Mouse (Mus musculus) hematopoietic stem cell, adult 5-6 weeks (primary cell): ENCODE measurements around the gene Msrb3. TPM values are rescaled to one million over a fixed set of nuclear protein-coding genes. Genes with fewer than 3 reads are reported as not detected.

ENCODE experiments used
- ATAC-seq, 2 experiments: fragments of 125-278 bp in 1 of 2; replicated peaks in 1 of 2; 2 replicates each; pipeline ENCODE4 v1.8.0; 2016 to 2017; ENCODE audit warnings: inconsistent platforms in 2 of 2, mild to moderate bottlenecking in 2 of 2, moderate number of reproducible peaks in 2 of 2, low read depth in 1 of 2, moderate TSS enrichment in 1 of 2; ENCODE audit not compliant: low FRiP score in 2 of 2, poor library complexity in 2 of 2, severe bottlenecking in 2 of 2, insufficient read depth in 1 of 2, low TSS enrichment in 1 of 2
- total RNA-seq: library from RNA; stranded (forward); fragments of 172-1452, 232-1000 nt; gene quantifications from 2 replicates; pipeline ENCODE4 v1.2.3, GENCODE M21; 2017

Msrb3 gene
- total RNA-seq = 12.6 and 15.0 TPM in 2 replicates

DNA sequence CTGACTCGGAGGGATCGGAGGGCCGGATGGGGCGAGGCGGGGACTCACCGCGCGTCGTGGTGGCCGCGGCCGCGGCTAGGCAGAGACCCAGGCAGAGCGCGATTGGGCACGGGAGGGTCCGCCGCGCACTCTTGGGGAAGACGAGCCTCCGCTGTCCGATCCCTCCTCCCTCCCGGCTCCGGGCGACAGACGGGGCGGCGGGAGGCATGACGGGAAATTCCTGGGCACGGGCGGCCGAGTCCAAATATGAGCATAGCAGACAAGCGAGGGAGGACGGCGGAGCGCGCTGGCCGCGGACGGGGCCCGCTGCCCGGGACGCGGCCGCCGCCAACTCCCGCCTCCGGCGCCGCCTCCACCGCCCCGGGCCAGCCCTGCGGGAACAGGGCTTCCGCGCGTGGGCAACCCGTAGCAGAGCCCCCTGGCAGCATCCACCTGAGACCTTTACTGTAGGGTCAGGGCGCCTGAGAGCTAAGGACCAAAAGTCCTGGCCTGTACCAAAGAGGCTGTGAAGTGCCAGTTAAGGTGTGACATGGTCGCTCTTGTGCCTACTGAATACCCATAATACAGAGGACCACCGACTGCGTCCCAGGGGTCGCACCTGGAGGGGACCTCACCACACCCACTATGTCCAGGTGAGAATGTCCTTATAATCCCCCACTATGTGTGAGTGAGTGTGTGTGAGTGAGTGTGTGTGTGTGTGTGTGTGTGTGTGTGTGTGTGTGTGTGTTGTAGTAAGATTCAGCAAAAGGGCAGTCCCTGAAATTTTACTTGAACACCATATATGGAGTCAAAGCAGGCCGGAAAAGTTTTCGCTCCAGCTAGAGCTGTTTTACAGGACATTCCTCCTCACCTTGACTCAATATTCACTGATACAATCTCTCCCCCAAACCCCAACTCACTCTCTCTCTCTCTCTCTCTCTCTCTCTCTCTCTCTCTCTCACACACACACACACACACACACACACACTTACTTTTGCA is at the start of gene Msrb3:
TSS of gene Msrb3 (minus strand) at position 317 of the 978 bp plus-strand sequence.
- ATAC-seq = 0 out of 4 replicates have a peak, but pooled peaks of 1 of the 2 experiments have one; percentile 2

DNA sequence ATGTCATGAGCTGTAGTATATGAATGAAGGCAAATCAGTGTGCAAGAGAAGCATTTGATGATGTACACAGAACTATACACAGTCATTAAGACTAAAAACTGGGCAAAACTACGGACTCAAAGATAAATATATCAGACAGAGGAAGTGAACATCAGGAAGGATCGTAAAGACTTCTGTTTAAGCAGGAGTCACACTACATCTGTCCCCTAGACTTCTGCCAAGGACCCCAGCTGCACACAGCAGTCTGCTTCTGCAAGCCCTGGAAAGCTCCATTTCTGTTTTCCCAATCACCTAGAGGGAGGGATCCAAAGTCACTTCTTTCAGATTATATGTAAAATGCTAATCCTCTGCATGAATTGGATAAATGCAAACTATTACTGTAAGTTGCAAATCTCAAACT is 49.6 kb upstream of the Msrb3 start:
- no peak for ATAC-seq

DNA sequence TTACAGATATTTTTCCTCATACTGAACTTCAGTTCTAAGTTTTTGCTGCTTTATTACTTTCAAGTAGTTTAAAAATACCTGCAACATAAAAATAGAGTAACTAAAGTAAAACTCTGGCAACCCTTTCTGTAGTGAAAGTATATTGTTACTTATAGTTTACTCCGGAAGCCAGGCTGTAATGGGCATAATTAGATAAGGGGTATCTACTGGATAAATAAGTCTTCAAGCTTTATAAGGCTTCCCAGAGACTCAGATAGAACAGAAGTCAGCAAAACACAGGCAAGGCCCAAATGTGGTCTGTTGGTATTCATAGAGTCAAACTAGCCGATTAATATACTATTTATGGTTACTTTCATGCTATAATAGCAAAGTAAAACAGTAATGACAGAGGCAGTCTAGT is 48.9 kb upstream of the Msrb3 start:
- ATAC-seq = no peak

DNA sequence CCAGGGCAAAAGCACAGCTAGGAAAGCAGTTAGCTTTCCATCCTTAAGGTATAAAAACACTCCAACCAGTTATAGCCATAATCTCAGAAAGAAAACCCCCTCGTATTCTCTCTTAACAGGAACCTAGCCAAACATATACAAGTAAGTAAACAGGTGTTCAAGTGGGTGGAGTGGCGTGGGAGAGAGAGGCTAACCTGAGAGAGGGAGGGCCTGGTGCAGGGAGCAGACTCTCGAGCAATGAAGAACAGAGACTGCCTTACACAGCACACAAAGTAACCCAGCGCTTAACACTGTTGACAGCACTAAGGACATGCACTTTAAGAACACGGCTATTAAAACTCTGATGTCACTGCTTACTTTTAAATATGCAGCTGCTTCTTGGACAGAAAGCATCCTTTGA is 47.9 kb upstream of the Msrb3 start:
- no peak for ATAC-seq

DNA sequence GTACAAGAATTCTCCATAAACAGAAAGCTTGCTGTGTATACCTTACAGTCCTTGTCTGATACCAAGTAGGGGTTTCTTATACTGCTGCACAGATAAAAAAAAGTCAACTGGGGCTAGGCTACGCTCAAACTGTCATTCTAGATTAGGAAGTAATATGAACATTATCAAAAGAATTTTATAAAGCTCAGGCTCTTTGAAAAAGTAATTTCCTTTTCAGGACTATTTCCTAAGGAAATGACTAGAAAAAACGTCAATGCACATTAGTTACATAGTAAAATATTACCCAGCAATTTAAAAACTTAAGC is 40.0 kb upstream of the Msrb3 start:
- no peak for ATAC-seq

DNA sequence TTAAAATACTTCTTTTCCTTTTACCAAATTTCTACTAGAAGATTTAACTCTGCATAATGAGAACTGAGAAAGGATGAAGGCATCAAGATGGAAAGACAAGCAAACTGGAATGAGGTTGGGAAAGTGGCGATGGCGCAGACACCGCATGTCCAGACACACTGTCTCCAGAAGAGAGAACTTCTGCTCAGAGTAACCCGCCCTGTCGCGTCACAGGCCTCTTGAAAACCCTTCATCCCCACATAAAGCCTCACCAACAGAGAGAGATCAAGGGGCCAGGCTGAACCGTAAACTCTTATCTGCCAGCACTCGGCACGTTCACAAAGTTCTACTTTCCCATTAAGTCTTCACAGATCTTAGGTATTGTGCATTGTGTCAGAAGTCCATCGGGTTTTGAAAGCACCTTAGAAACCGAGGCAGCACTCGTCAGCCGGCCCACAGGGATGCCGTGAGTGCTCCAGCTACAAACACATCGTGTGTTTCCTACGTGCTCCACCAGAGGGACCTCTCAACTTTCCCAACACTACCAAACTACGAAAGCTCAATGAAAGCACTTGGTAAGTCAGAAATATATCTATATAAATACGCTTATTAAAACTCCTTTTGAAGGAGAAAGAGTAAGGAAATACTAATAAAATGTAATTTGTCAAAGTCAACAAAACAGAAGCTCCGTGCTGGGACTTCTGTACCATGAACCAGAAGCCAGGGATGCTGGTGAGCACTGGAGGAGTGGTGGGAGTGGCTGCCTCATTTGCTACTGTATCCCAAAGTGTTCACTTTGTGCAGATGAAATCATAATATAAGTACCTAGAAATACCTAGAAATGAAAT is 39.4 kb upstream of the Msrb3 start:
- peak; percentile 85 to 87 for ATAC-seq

DNA sequence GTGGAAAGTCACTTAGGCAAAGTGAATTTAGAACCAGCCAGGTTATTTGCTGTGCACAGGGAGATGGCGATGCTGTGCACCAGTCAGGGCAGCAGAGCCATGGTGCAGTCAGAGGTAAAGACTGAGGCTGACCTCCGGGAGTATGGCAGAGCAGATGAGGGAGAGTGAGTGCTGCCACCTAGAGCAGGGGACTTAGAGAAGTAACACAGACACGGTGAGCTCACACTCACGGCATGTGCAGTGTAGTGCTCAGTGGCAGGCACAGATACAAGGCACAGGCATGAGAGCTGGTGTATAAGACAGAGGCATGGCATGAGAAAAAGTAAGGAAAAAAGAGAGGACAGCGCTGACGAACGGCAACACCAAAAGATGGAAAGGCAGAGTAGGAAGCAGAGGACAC is 30.6 kb upstream of the Msrb3 start:
- 0 out of 4 replicates have a peak, but pooled peaks of 1 of the 2 experiments have one; percentile 14 for ATAC-seq

DNA sequence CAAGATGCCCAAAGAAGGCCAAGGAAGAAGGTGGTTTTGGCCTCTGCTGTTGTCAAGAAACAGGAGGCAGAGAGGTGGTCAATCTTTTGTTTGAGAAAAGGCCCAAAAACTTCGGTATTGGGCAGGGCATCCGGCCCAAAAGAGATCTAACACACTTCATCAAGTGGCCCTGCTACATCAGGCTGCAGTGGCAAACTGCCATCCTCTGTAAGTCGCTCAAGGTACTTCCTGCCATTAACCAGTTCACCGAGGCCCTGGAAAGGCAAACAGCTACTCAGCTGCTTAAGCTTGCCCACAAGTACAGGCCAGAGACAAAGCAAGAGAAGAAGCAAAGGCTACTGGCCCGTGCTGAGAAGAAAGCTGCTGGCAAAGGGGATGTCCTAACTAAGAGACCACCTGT is 29.3 kb upstream of the Msrb3 start:
- peak in 1 of 2 experiments; percentile 56; a peak in 1 of 4 replicates for ATAC-seq

DNA sequence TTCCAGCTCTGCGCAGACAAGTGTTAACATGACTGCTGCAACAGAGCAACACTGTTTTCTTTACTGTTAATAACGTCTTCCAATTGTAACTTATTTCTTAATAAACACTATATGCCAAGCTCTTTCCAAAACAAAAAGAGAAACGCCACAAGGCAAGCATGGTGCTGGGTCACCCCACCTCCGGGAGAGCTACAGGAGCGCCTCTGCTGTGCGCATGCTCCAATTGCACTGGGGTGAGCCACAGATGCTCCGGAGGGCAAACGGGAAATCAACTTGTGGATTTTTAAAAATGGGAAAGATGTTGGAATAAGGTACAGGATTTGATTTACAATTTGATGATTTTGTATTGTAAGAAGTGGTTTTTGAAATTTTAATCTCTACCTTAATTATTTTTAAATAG is 27.3 kb upstream of the Msrb3 start:
- ATAC-seq = no peak

DNA sequence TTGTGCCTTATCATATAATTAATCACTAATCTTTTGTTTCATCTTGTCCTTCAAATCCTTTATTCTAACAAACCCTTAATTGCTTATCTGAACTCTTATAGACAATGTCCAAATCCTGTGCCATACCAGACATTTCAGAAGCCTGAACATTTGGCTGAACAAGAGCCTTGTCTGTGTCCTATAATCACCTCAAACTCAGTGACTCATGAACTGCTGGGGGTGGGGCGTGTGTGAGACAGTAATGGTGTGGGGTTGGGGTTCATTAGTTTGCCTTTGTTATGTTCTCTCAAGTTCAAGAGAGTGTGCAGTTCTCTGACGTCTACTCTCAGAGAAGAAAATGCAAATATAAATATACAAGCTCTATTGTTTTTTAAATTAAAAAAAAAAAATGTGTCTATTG is 22.6 kb upstream of the Msrb3 start:
- ATAC-seq = no peak

DNA sequence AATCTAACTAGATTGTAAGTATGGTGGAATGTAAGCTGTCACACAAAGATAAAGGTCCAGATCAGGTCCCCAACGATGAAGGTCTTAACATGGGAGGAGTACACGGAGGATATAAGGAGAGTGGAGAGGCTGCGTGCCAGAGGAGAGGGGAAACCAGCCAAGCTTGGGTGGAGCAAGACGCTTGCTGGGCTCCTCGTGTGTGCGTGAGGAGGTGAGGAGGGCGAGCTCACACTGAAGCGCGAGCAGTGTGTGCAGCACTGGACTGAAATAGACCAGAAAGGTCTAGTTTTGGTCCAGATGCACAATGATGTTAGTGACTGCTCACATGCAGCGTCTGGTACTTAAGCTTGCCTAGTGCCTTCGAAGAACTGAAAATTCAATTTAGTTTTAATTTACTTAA is 21.7 kb upstream of the Msrb3 start:
- ATAC-seq = 0 out of 4 replicates have a peak, but pooled peaks of 1 of the 2 experiments have one; percentile 7

DNA sequence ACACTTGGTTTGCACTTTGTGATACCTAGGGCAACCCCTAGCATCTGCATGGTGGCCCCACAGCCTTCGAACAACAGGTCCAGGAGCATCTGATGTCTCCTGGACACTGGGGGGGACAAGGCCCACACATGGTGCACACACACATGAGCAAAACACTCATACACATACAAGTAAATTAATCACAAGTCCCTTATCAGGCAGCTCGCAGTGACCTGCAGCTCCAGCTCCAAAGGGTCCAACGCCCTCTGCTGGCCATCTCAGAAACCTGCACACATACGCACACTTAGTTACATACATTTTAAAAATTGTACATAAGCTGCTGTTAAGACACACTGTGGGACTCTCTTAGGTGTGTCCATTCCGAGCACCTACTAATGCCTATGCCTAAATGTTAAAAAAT is 17.3 kb upstream of the Msrb3 start:
- ATAC-seq = no peak

DNA sequence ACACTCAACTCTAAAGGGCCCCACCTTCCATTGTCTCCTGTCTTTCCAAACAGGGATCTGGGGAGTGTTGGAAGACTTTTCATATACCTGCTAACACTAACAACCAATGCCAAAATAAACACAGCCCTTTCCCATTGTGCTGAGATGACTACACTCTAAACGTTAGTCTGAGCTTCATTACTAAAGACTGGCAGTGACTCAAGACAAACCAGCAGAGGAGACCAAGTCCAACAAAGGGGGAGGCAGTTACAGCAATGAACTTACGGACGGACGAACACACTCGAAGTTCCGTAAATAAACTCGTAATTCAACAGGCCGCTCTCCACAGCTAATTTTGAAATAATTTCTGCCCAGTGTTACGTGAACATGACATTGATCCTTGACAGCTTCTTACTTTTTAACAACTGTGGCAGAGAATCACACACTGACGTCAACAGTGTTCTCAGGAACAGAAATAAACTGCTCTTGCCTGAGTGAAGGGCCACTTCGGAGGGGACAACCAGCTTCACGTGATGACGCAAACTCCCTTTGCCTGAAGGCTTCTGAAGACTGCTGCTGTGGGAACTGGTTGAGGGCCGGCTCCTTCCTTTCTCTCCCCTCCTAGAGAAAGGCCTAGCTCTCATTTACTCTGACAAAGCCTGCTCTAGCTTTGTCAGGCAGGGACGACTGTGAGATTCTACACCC is 16.2 kb upstream of the Msrb3 start:
- ATAC-seq = no peak

DNA sequence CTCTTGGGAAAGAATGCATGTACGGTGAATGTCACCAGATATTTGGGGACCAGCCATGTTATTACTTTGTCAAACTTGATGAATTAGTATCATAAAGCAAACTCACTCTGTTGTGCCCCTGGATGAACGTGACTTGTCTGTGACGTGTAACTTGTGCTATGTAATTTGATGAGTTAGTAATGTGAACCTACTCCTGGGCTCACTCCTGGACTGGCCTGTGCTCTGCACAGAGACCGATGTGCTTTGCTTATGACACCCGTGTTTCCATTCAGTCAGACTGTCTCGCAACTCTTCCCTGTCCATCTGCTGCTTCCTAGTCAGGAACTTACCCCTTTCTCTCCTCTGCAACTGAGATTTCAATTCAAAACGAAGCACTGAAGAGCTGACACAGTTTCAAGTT is 15.4 kb upstream of the Msrb3 start:
- no peak for ATAC-seq

DNA sequence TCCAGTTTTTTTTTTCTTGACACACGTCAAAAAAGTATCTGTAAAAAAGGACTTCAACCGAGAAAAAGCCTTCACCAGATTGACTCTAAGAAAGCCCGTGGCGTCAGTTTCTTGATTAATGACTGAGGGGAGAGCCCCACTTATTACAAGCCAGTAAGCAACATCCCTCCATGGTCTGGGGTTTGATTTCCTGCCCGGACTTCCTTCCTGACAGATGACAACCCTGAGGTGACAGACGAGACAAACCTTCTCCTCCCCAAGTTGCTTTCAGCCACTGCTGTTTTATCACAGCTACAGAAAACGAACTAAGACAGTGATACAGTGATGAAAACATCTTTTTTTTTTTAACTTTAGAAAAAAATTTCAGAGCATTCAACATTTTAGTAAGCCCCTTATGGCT is 14.9 kb upstream of the Msrb3 start:
- ATAC-seq = peak in 1 of 2 experiments; percentile 60; a peak in 2 of 4 replicates

DNA sequence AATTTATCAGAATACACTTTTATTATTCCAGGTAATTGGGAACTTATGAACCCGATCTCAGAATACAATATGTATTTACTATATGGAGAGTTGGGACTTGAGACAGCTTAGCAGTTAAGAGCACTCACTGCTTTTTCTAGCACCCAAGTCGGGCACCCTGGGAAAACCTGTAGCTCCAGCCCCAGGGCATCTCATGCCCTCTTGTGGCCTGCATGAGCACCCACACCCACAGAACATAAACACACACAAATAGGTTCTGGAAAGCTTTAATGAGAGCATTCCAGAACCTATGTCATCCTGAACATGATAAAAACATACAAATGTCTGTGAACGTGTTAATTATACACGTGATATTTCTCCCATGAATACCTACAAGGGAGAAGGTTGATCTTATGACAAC is 13.1 kb upstream of the Msrb3 start:
- ATAC-seq = no peak

DNA sequence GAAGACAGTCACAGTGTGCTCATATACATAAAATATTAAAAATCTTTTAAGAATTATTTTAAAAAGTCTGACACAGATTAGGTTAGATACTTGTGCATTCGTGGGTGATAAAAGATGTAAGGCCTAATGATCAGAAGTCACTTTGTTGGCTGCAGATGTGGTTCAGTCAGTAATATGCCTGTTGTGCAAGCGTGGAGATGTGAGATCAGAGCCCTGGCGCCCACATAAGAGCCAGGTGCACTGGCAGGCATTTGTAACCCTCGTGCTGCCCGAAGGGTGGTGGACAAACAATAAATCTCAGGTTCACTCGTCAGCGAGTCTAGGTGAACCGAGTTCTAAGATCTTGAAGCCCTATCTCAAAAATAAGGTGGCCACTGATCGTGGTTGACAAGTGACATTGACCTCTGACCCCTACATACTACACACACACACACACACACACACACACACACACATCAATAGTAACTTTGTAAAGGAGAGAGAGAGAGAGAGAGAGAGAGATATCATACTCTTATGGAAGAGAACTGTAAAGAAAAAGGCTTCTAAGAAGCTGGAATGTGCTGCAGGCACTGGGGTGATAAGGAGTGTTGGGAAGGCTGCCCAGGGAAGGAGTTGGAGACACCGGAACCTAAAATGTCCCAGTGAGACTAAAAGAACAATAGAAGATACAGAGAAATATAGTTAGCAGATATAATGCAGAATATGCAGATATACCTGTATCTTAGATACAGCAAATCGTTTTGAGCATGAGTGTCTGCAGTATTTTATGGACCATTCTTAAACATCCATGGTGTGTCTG is 10.1 kb upstream of the Msrb3 start:
- no peak for ATAC-seq
